Mouse (Mus musculus): ENCODE measurements around the gene Ptges3l.
"Not testable (repeated sequence)": the region's sequence is repeated elsewhere in the genome, so short reads cannot be mapped to it uniquely, and the experiment has no call there.

The Ptges3l gene

GRCm38 (mm10) chr11:101424925-101425813, at the start of gene Ptges3l, which contains the start of gene Rundc1:
Ptges3l (minus strand) TSS chr11:101425333.
Rundc1 (plus strand) TSS chr11:101425085.
- peak; percentile 99 for DNase-seq

- no peak for DNase-seq
These were observed 49.2 kb upstream of the Ptges3l start for GRCm38 (mm10) chr11:101474298-101474697.

- not testable (repeated sequence) for DNase-seq
These were observed 48.6 kb upstream of the Ptges3l start for GRCm38 (mm10) chr11:101473686-101474085.

GRCm38 (mm10) chr11:101472336-101472735, 47.2 kb upstream of the Ptges3l start:
- DNase-seq = peak; percentile 59

DNA sequence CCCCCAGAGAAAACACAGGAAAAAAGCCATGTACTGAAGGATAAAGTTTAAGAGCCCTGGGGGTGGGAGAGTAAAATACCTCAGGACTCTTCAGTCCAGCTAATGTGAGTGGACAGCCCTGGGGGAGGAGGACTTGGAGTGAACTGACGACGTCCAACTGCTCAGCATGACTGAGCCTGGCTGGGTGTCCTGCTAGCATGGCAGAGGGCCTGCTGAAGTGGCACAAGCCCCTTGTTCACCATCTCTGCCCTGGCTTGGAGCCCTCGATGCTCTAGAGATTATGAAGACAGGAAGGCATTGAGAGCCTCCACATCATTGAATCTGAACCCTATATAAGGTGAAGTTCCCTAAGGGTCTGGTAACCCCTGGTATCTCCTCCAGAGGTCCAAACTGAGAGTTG, 46.8 kb upstream of the Ptges3l start:
- no peak for DNase-seq

DNA sequence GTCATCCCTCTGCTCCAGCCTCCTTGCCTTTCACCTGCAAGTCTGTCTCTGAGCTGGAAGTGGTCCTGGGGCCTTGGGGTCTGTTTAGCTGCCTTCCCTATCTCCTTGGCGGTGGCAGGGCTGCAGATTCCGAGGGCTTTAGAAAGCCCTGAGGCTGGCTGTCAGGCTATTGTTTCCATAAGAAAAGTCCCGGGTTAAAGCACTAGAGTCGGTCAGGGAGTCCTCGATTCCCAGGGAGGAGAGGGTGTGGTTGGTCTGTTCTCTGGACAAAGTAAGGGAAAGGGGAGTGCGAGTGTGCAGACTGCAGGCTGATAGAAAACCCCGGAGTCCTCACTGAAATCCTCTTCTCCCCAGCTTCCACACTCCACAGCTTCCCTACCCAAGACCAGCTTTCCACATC, 45.1 kb upstream of the Ptges3l start:
- no peak for DNase-seq

DNA sequence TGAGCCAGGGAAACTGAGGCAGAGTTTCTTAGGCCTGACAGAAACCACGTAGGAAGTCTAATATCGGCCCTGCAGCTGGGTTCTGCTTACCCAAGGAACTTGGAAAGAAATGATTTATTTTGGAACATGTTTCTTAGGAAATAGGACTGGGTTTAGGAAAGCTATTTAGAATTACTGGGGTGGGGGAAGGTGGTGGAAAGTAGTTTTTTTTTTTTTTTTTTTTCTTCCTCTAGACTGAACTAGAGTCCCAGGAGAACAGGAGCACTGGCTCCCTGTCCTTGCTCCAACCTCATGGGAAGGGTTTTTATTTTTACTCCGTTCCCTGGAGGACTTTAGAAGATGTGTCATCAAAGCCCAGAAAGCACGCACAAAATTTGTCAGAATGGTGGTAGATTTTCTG, 44.0 kb upstream of the Ptges3l start:
- no peak for DNase-seq

- DNase-seq = no peak
These were observed 43.6 kb upstream of the Ptges3l start for GRCm38 (mm10) chr11:101468731-101469130.

- DNase-seq = no peak
These were observed 43.1 kb upstream of the Ptges3l start for GRCm38 (mm10) chr11:101468263-101468688.

GRCm38 (mm10) chr11:101467477-101468262, 42.5 kb upstream of the Ptges3l start:
- DNase-seq = peak; percentile 67

- DNase-seq = not testable (repeated sequence)
These were observed 41.4 kb upstream of the Ptges3l start for GRCm38 (mm10) chr11:101466552-101466950.

- peak; percentile 69 for DNase-seq
These were observed 40.9 kb upstream of the Ptges3l start, which contains the start of gene Vat1 for GRCm38 (mm10) chr11:101465869-101466551. Vat1 (minus strand) TSS chr11:101466230.

- peak; percentile 74 for DNase-seq
These were observed 40.2 kb upstream of the Ptges3l start for GRCm38 (mm10) chr11:101465101-101465868.

DNA sequence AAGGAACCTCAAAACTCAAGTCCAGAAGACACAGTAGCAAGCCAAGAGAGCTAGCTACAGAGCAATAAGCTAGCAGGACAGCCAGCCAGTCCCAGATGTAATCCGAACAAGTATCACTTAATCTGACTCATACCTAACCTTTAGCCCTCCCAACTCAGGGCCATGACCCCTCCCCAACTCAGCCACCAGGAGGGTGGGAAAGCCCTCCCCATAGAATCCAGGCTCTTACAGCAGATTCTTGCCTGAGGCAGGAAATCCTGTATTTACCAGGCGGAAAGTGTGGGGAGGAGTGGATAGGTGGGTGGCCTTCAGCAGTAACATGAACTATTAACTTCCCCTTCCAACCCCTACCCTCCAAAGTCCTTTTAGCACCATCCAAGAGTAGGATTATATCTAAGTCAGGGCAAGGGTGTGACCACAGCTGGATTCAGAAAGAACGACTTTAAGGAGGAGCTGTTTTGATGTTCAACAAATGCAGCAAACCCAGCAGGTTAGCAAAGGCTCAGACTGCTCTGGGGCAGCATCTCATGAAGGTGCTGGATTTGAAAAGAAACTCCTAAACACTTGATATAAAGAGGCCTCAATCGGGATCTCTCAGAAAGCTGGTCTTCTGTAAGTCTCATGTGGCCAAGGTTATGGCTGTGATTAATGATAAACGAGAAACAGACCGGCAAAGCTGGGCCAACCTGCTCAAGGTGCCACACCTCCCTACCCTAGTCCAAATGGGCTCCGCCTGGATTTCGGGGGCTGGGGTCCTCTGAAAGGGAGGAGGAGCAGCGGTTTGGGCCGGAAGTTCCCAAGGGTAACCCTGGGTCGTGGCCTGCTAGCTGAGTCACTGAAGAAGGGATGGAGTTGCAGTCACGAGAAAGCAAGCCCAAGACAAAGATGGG, 39.3 kb upstream of the Ptges3l start, which contains the start of gene Rnd2:
Rnd2 (plus strand) TSS at position 789 of the 890 bp plus-strand sequence.
- no peak for DNase-seq

GRCm38 (mm10) chr11:101462583-101463440, 37.7 kb upstream of the Ptges3l start:
- no peak for DNase-seq

GRCm38 (mm10) chr11:101462141-101462540, 37.0 kb upstream of the Ptges3l start:
- DNase-seq = no peak

GRCm38 (mm10) chr11:101460321-101460720, 35.2 kb upstream of the Ptges3l start:
- DNase-seq = no peak

DNA sequence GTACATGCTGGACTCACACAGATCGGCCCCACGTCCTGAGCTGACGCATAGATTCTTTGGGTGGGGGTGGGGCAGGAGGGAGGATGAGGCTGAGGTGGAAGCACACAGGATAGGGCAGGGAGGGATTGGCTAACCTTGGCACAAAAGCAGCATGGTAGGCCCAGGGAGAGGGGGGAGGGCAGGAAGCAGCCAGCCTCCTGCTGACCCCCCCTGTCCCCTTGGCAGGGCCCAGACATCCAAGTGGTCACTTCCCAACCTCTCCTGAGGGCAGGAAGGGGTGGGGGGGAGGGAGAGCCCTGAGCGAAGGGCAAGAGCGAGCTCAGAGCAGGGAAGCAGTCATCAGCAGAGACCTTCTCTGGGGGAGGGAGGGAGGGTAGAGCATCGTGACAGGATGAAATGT, 34.6 kb upstream of the Ptges3l start:
- no peak for DNase-seq

GRCm38 (mm10) chr11:101458217-101458616, 33.1 kb upstream of the Ptges3l start:
- DNase-seq = no peak

GRCm38 (mm10) chr11:101457631-101458030, 32.5 kb upstream of the Ptges3l start:
- DNase-seq = no peak
